Mouse (Mus musculus) heart, postnatal 0 days (tissue): ENCODE data around the gene Chd1l. TPM values are rescaled to one million over a fixed set of nuclear protein-coding genes. Genes with fewer than 3 reads are reported as not detected.
A peak's percentile ranks its signal among the peaks of the same experiment; 100 is the strongest.

ENCODE experiments used
- ATAC-seq: fragments of 200-750 bp; cut with Nextera tagmentation; 2 replicates; pipeline ENCODE4 v1.8.0; 2017; ENCODE audit warnings: low read depth, moderate number of reproducible peaks, moderate library complexity; ENCODE audit not compliant: insufficient read depth
- DNase-seq: peaks from one replicate; pipeline ENCODE4 v3.0.0-alpha.2; 2016; ENCODE audit warnings: low spot score
- H3K27ac ChIP-seq: fragments of 300-500 bp; sonication (generic); 2 replicates; pipeline ENCODE4 v1.5.1; 2014; ENCODE audit warnings: low read depth, mild to moderate bottlenecking
- H3K27me3 ChIP-seq: fragments of 300-500 bp; sonication (generic); 2 replicates; pipeline ENCODE4 v1.6.1; 2014; ENCODE audit warnings: low read length, mixed read lengths; ENCODE audit not compliant: control insufficient read depth, insufficient read depth
- H3K36me3 ChIP-seq: fragments of 300-500 bp; sonication (generic); replicated peaks from 2 replicates; pipeline ENCODE4 v1.6.1; 2014; ENCODE audit warnings: low read length, mixed read lengths; ENCODE audit not compliant: control insufficient read depth, insufficient read depth
- H3K4me1 ChIP-seq: fragments of 300-500 bp; sonication (generic); 2 replicates; pipeline ENCODE4 v1.6.1; 2014; ENCODE audit warnings: antibody characterized with exemption; ENCODE audit not compliant: control insufficient read depth, insufficient read depth
- H3K4me2 ChIP-seq: fragments of 300-500 bp; sonication (generic); 2 replicates; pipeline ENCODE4 v1.6.1; 2014; ENCODE audit warnings: low read depth, mild to moderate bottlenecking, low read length, moderate library complexity
- H3K4me3 ChIP-seq: fragments of 300-500 bp; sonication (generic); 2 replicates; pipeline ENCODE4 v1.5.1; 2014; ENCODE audit warnings: low read depth, low read length
- H3K9ac ChIP-seq: fragments of 300-500 bp; sonication (generic); replicated peaks from 2 replicates; pipeline ENCODE4 v1.6.1; 2014; ENCODE audit warnings: low read depth, low read length, mixed read lengths
- H3K9me3 ChIP-seq: fragments of 300-500 bp; sonication (generic); replicated peaks from 2 replicates; pipeline ENCODE4 v1.6.1; 2016; ENCODE audit warnings: low read length; ENCODE audit not compliant: control insufficient read depth
- CTCF ChIP-seq: IDR thresholded peaks from 2 replicates; pipeline ENCODE4 v1.5.1; 2016; ENCODE audit warnings: antibody characterized with exemption, control low read depth, low read depth
- EP300 ChIP-seq: IDR thresholded peaks from 2 replicates; pipeline ENCODE4 v1.6.1; 2016; ENCODE audit warnings: antibody characterized with exemption, low read depth
- WGBS: fragments of 180-500 bp; shearing (Covaris S2); extraction: QIAGEN DNeasy Blood & Tissue Kit; methylation state at CpG from one replicate; pipeline ENCODE4 v1.1.7; 2014; 5-methylcytosine and 5-hydroxymethylcytosine counted together
- polyA plus RNA-seq: library from polyadenylated mRNA; unstranded; fragments of >200 nt; fragmentation: Nextera tagmentation; extraction: Ambion mirVana; gene quantifications from 2 replicates; pipeline ENCODE4 v1.2.1, GENCODE M21; 2015
- total RNA-seq: library from RNA; depleted of rRNA; stranded (reverse); fragments of >200 nt; gene quantifications from 2 replicates; pipeline ENCODE4 v1.2.3, GENCODE M21; 2014; ENCODE audit warnings: low replicate concordance

Chd1l gene
- total and polyA plus RNA-seq, 2 experiments from 2014 or later, result 7.6 to 11.9 TPM

- Histone ChIP-seq H3K4me3 (no peak overlapping the region), H3K27ac (no peak overlapping the region), H3K27me3 (no peaks in the 10 kb centered on the region), H3K9me3 (no peaks in the 10 kb centered on the region; the same call in 1 of the 2 replicates), H3K36me3 (no peaks in the 10 kb centered on the region), H3K4me2 (no peak overlapping the region), H3K9ac (no peak overlapping the region), H3K4me1 (peaks cover 24% of the 10 kb centered on the region)
- WGBS, result 87% methylated on average over 5 of the region's 5 CpGs
- DNase-seq (no peak), ATAC-seq (no peak)
- no peak for TF ChIP-seq CTCF
- TF ChIP-seq EP300, result no peak
These were observed 43.8 kb upstream of the Chd1l start for GRCm38 (mm10) chr3:97653781-97654180.

DNA sequence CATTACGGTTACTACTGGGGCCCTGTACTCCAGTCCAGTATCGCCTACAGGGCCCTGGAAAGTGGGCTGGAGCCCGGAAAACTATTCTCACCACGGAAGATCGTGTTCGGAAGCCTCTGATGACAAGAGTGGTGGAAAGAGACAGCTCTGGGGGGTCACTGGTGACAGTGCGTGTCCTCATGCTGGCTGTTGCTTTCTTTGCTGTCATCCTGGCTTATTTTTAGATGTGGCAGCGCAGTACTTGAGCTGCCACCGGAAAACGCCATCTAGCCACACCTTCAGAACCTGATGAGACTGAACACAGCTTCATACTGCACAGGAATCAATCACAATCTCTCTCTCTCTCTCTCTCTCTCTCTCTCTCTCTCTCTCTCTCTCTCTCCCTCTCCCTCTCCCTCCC, 41.6 kb upstream of the Chd1l start:
- H3K4me3 ChIP-seq, result peak overlapping the region; percentile 8; the same call in 1 of the 2 replicates
- TF ChIP-seq CTCF, result no peak
- TF ChIP-seq EP300, result no peak
- H3K36me3 ChIP-seq, result no peaks in the 10 kb centered on the region
- DNase-seq (peak; percentile 80), ATAC-seq (peak; percentile 65)
- H3K27ac ChIP-seq, result peak overlapping the region; percentile 88
- H3K4me2 ChIP-seq, result peak overlapping the region; percentile 52
- H3K4me1 ChIP-seq, result peaks cover 30% of the 10 kb centered on the region
- WGBS, result 37% methylated on average over 10 of the region's 10 CpGs
- H3K9me3 ChIP-seq, result no peaks in the 10 kb centered on the region; the same call in 1 of the 2 replicates
- no peaks in the 10 kb centered on the region for H3K27me3 ChIP-seq
- H3K9ac ChIP-seq, result peak overlapping the region; percentile 25; the same call in 1 of the 2 replicates

DNA sequence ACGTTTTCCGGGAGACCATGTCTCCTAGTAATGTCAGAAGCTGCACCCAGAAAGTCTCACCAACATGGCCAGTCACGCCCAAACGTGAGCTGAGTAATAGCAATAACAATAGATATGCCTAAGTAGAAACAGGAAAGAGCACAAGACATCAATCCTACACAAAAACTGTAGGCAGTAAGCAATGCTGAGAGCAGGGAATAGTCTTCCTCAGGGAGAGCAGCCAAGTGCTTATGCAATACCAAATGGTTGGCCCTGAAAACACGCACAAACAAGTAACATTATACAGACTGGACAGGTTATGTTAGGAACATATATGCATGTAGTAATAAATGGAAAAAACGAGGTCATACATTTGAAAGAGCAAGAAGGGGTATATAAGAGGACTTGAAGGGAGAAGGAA, 39.5 kb upstream of the Chd1l start:
- peak overlapping the region; percentile 5; the same call in 1 of the 2 replicates for H3K27ac ChIP-seq
- peaks cover 30% of the 10 kb centered on the region for H3K4me1 ChIP-seq
- ATAC-seq (no peak), DNase-seq (no peak)
- H3K4me3 ChIP-seq, result no peak overlapping the region
- H3K36me3 ChIP-seq, result no peaks in the 10 kb centered on the region
- no peak overlapping the region for H3K4me2 ChIP-seq
- no peaks in the 10 kb centered on the region for H3K9me3 ChIP-seq
- WGBS, result 65% methylated on average over 6 of the region's 6 CpGs
- TF ChIP-seq CTCF (no peak), EP300 (no peak)
- no peaks in the 10 kb centered on the region for H3K27me3 ChIP-seq
- H3K9ac ChIP-seq, result no peak overlapping the region

DNA sequence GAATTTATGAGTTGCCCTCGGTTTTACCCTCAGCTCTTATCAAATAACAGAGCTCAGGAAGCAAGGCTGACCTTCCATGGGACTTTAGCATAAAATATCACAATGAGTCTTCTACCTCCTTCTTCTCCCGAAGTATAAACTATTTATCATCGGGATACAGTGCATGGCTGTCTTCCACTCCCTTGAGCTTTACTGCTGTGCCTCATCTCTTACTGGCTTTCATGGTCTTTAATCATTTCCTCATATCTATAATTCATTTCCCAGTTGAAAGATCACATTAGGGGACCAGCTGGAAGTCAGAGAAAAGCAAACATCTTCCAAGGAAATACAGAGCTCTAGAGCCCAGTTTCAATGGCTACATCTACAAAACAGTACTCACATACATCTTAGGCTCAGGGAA, 39.0 kb upstream of the Chd1l start:
- Histone ChIP-seq H3K4me3 (no peak overlapping the region), H3K27me3 (no peaks in the 10 kb centered on the region), H3K4me1 (peaks cover 31% of the 10 kb centered on the region), H3K9me3 (no peaks in the 10 kb centered on the region), H3K27ac (peak overlapping the region; percentile 5), H3K4me2 (no peak overlapping the region), H3K9ac (no peak overlapping the region), H3K36me3 (no peaks in the 10 kb centered on the region)
- DNase-seq (no peak), ATAC-seq (no peak)
- TF ChIP-seq CTCF (no peak), EP300 (no peak)
- WGBS, result 65% methylated on average over 3 of the region's 3 CpGs

GRCm38 (mm10) chr3:97648518-97648917, 38.5 kb upstream of the Chd1l start:
- no peaks in the 10 kb centered on the region for H3K27me3 ChIP-seq
- no peak overlapping the region for H3K9ac ChIP-seq
- 26% methylated on average over 1 of the region's 1 CpGs for WGBS
- peak overlapping the region; percentile 70 for H3K27ac ChIP-seq
- peak; percentile 51 for DNase-seq
- no peaks in the 10 kb centered on the region for H3K36me3 ChIP-seq
- no peak overlapping the region for H3K4me2 ChIP-seq
- ATAC-seq, result peak; percentile 65
- no peak for TF ChIP-seq CTCF
- no peak for TF ChIP-seq EP300
- peaks cover 34% of the 10 kb centered on the region for H3K4me1 ChIP-seq
- no peaks in the 10 kb centered on the region for H3K9me3 ChIP-seq
- H3K4me3 ChIP-seq, result no peak overlapping the region

DNA sequence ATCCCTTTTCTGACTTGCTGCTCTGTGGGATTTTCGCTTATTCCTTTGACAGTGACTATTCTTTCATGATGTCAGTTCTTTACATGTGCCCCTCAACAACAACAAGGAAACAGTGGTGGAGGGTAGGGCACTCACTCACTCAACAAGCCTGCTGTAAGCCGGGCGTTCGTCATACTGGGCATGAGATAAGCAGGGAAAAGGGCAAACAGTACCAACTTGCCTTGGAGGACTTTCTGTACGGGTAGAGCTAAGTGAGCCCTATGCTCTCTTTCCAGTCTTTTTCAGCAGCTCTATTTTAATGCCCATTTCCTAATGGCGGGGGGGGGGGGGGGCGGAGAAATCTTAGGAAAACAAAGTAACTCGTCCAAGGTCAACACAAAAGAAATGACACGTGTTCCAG, 32.0 kb upstream of the Chd1l start:
- Histone ChIP-seq H3K4me1 (peaks cover 4% of the 10 kb centered on the region; the same call in 1 of the 2 replicates), H3K4me2 (no peak overlapping the region), H3K36me3 (no peaks in the 10 kb centered on the region), H3K9me3 (no peaks in the 10 kb centered on the region), H3K27me3 (no peaks in the 10 kb centered on the region), H3K9ac (no peak overlapping the region), H3K27ac (no peak overlapping the region), H3K4me3 (no peak overlapping the region)
- TF ChIP-seq CTCF, result no peak
- TF ChIP-seq EP300, result no peak
- ATAC-seq (no peak), DNase-seq (no peak)
- 58% methylated on average over 9 of the region's 9 CpGs for WGBS
